Mouse (Mus musculus): ENCODE results near the gene Kptn. TPM values are rescaled to one million over a fixed set of nuclear protein-coding genes. Genes with fewer than 3 reads are reported as not detected.

Gene Kptn
- polyA plus RNA-seq, 1 experiment from 2014 or later, result 19.7 TPM

DNA sequence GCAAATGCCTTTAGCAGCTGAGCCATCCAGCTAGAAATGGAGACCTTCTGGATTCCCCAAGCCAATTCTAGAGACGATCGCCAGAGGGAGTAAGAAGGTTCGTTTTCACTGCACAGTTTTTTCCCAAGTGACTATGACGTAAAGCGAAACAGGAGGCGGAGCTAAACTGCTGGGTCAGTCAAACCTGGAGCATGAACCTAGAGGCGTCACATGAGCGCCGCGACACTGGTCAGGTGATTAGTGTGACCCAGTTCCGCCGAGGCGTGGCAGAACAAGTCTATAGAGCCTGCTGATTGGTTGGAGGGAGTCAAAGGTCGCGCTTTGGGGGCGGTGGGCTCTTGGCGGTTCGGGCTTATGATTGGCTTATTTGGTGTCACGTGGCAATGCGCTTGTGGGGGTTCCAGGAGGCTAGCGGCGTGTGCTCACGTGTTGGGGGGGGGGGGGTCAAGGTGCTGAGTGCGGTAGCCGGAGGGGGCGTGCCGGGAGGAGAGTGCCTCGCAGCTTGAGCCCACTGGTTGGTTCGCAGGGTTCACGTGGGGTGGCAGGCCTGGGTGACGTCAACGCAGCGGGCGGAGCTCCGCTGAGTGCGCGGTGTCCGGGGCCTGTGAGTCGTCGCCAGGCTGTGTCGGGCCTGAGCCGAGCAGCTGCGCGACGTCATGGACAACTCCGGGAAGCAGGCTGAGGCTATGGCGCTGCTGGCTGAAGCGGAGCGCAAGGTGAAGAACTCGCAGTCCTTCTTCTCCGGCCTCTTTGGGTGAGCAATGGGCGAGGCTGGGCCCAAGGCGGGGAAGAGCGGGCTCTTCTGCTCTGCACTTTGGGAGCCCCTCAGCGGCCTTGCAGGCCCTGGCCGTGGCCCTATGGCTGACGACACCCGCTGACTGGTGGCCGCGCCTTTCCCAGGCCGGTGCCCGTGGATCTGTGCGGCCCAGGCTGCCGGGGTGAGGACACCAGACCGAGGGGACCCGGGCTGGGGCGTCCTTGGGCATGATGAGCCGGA lies 21.4 kb upstream of the Kptn start, which contains the start of gene Napa:
TSS of gene Napa (plus strand) at position 438 of the 997 bp plus-strand sequence.
- peak within 1 kb of the TSS; percentile 70; the same call in 1 of the 2 replicates for H3K27ac ChIP-seq (ENCODE audit: low read depth, low read length)
- peak within 1 kb of the TSS; percentile 89 for H3K4me2 ChIP-seq (ENCODE audit: low read depth, low read length, severe bottlenecking)
- no peaks in the 10 kb centered on the region for H3K9me3 ChIP-seq (ENCODE audit: control insufficient read depth, low read length)
- H3K9ac ChIP-seq (ENCODE audit: low read length), result peak within 1 kb of the TSS; percentile 95
- peak; percentile 100 for DNase-seq (ENCODE audit: low spot score)
- no peaks in the 10 kb centered on the region for H3K36me3 ChIP-seq (ENCODE audit: control insufficient read depth, insufficient read depth, low read length)
- peak within 1 kb of the TSS; percentile 90 for H3K4me3 ChIP-seq (ENCODE audit: low read depth, low read length)
- WGBS, result under 1% methylated on average over 68 of the region's 68 CpGs
- peaks cover 9% of the 10 kb centered on the region for H3K4me1 ChIP-seq (replicated peaks; ENCODE audit: control insufficient read depth, insufficient read depth, low read length)
- peak; percentile 99 for ATAC-seq (replicated peaks; ENCODE audit: low FRiP score)
- no peaks in the 10 kb centered on the region for H3K27me3 ChIP-seq (ENCODE audit: control insufficient read depth, insufficient read depth, low read length)

DNA sequence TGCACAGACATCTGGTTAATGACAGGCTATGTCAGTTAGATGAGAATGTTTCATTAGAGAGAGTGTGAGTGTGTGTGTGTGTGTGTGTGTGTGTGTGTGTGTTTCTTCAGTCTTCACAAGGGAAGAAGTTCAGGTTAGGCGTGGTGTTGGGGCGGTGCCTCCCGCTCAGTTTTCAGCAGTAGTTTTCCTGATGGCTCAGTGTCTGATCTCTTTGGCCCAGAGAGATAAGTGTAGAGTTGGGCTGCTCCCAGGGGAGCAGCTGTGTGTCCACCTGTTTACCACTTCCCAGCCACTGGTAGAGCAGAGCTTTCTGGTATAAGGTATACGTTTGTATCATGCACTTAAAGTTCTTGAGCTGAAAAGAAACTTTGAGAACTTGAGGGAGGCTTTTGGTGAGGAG lies 19.8 kb upstream of the Kptn start:
- H3K4me3 ChIP-seq (ENCODE audit: low read depth, low read length), result no peak overlapping the region
- H3K9me3 ChIP-seq (ENCODE audit: control insufficient read depth, low read length), result no peaks in the 10 kb centered on the region
- no peaks in the 10 kb centered on the region for H3K27me3 ChIP-seq (ENCODE audit: control insufficient read depth, insufficient read depth, low read length)
- ATAC-seq (replicated peaks; ENCODE audit: low FRiP score) (no peak), DNase-seq (ENCODE audit: low spot score) (no peak)
- 81% methylated on average over 4 of the region's 4 CpGs for WGBS
- peak overlapping the region; percentile 89; the same call in 1 of the 2 replicates for H3K4me2 ChIP-seq (ENCODE audit: low read depth, low read length, severe bottlenecking)
- H3K27ac ChIP-seq (ENCODE audit: low read depth, low read length), result no peak overlapping the region
- H3K36me3 ChIP-seq (ENCODE audit: control insufficient read depth, insufficient read depth, low read length), result no peaks in the 10 kb centered on the region; the same call in 1 of the 2 replicates
- peaks cover 9% of the 10 kb centered on the region for H3K4me1 ChIP-seq (replicated peaks; ENCODE audit: control insufficient read depth, insufficient read depth, low read length)
- H3K9ac ChIP-seq (ENCODE audit: low read length), result no peak overlapping the region

DNA sequence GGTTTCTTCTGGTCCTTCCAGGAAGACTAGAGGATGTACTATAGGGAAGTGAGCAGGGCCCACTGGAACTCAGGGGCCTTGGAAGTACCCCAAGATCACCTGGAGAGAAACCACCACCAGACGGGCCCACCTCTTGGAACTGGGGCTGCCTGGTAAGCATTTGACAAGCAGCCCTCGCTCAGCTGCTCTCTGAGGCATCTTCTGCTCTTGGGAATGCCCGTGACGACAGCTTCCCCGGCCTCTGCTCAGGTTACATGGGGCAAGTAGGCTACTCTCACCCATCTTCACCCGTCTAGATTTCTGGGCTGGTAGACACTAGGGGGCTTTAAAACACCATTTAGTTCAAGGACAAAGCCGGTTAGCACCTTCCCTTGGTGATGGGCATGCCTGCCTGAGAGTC lies 18.6 kb upstream of the Kptn start:
- ATAC-seq (replicated peaks; ENCODE audit: low FRiP score) (no peak), DNase-seq (ENCODE audit: low spot score) (no peak)
- H3K36me3 ChIP-seq (ENCODE audit: control insufficient read depth, insufficient read depth, low read length), result no peaks in the 10 kb centered on the region; the same call in 1 of the 2 replicates
- H3K4me3 ChIP-seq (ENCODE audit: low read depth, low read length), result no peak overlapping the region
- no peak overlapping the region for H3K4me2 ChIP-seq (ENCODE audit: low read depth, low read length, severe bottlenecking)
- WGBS, result 79% methylated on average over 7 of the region's 7 CpGs
- no peaks in the 10 kb centered on the region for H3K9me3 ChIP-seq (ENCODE audit: control insufficient read depth, low read length)
- H3K4me1 ChIP-seq (replicated peaks; ENCODE audit: control insufficient read depth, insufficient read depth, low read length), result peaks cover 9% of the 10 kb centered on the region
- no peaks in the 10 kb centered on the region for H3K27me3 ChIP-seq (ENCODE audit: control insufficient read depth, insufficient read depth, low read length)
- no peak overlapping the region for H3K9ac ChIP-seq (ENCODE audit: low read length)
- no peak overlapping the region for H3K27ac ChIP-seq (ENCODE audit: low read depth, low read length)

DNA sequence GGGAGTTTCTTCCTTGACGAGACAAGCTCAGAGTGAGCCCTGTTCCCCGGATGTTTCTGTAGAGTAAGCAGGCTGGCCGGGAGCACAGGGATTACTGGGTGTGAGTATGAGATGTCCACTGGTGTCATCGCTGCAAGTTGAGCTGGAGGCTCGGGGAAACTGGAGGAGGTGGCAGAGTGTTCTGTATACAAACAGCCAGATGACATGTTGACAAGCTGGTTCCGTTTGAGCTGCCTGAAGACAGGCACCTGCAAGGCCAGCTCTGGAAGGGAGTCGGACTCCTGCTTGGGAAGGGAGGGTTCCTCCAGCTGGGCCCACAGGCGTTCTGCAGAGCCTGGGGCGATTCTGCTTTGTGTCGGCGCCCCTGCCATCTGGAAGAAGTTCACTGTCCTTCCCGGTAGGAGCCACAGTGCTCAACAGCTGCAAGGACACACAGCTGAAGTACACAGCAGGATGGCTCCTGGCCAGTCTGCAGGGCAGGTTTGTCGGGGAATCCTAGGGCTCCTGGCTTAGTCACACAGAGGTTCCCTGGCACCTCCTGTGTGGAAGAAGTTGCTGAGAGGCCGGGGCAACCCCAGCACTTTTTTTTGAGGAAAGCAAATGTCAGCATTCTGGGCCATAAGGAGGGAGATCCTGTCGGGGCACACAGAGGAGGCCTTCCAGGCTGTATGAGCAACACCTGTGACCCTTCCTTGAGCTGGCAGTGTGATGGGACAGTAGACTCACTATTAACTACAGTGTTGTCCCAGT lies 17.8 kb upstream of the Kptn start:
- no peak for ATAC-seq (replicated peaks; ENCODE audit: low FRiP score)
- Histone ChIP-seq H3K9ac (ENCODE audit: low read length) (no peak overlapping the region), H3K36me3 (ENCODE audit: control insufficient read depth, insufficient read depth, low read length) (no peaks in the 10 kb centered on the region; the same call in 1 of the 2 replicates), H3K4me2 (ENCODE audit: low read depth, low read length, severe bottlenecking) (no peak overlapping the region), H3K9me3 (ENCODE audit: control insufficient read depth, low read length) (no peaks in the 10 kb centered on the region), H3K27ac (ENCODE audit: low read depth, low read length) (no peak overlapping the region), H3K27me3 (ENCODE audit: control insufficient read depth, insufficient read depth, low read length) (no peaks in the 10 kb centered on the region), H3K4me3 (ENCODE audit: low read depth, low read length) (no peak overlapping the region), H3K4me1 (replicated peaks; ENCODE audit: control insufficient read depth, insufficient read depth, low read length) (peaks cover 9% of the 10 kb centered on the region)
- WGBS, result 83% methylated on average over 15 of the region's 15 CpGs
- DNase-seq (ENCODE audit: low spot score), result no peak

DNA sequence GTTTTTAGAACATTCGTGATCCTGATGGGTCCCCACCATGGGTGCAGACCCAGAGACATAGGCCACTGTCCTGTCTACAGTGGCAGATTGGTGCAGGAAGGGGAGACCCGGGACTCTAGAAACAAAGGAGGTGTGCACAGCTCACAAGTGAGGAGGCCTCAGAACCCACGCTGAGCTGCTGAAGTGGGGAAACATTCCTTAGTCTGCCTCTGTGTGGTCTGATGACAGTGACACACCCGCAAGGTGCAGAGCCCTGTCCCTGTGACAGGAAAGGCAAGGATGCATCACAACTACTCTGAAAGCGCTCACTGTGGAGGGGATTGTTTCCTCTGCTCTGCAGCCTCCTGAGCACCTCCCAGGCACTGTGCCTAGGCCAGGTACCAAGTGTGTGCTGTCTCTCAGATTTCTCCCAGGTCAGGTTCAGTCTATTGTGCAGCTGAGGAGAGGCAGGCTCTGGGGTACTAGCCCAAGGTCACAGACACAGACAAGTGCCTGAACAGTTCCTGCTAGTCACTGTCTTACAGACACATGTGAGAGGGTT lies 16.9 kb upstream of the Kptn start:
- H3K4me2 ChIP-seq (ENCODE audit: low read depth, low read length, severe bottlenecking), result no peak overlapping the region
- peaks cover 9% of the 10 kb centered on the region for H3K4me1 ChIP-seq (replicated peaks; ENCODE audit: control insufficient read depth, insufficient read depth, low read length)
- no peak overlapping the region for H3K9ac ChIP-seq (ENCODE audit: low read length)
- H3K27ac ChIP-seq (ENCODE audit: low read depth, low read length), result no peak overlapping the region
- ATAC-seq (replicated peaks; ENCODE audit: low FRiP score) (no peak), DNase-seq (ENCODE audit: low spot score) (no peak)
- no peak overlapping the region for H3K4me3 ChIP-seq (ENCODE audit: low read depth, low read length)
- H3K36me3 ChIP-seq (ENCODE audit: control insufficient read depth, insufficient read depth, low read length), result no peaks in the 10 kb centered on the region; the same call in 1 of the 2 replicates
- H3K9me3 ChIP-seq (ENCODE audit: control insufficient read depth, low read length), result no peaks in the 10 kb centered on the region
- WGBS, result 88% methylated on average over 5 of the region's 5 CpGs
- H3K27me3 ChIP-seq (ENCODE audit: control insufficient read depth, insufficient read depth, low read length), result no peaks in the 10 kb centered on the region

DNA sequence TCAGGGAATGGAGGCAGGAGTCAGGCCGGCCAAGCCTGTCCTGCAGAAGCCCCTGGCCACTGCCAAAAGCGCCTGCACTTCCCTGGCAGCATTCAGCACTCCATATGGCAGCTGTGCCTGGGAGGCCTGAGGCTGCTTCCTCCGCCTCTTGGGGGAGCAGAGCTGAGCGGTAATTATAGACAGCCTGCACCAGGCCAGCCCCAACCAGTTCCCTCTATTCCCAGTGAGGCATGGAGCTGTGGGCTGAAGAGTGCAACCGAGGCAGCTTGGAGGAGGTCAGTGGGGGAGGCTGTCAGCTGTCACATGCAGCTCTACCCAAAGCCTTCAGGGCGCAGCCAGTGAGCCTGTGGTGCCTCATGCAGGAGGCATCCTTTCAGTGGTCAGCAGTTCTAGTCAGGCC lies 15.9 kb upstream of the Kptn start:
- DNase-seq (ENCODE audit: low spot score) (no peak), ATAC-seq (replicated peaks; ENCODE audit: low FRiP score) (no peak)
- no peak overlapping the region for H3K4me3 ChIP-seq (ENCODE audit: low read depth, low read length)
- H3K27ac ChIP-seq (ENCODE audit: low read depth, low read length), result no peak overlapping the region
- H3K9me3 ChIP-seq (ENCODE audit: control insufficient read depth, low read length), result no peaks in the 10 kb centered on the region
- no peak overlapping the region for H3K9ac ChIP-seq (ENCODE audit: low read length)
- H3K4me1 ChIP-seq (replicated peaks; ENCODE audit: control insufficient read depth, insufficient read depth, low read length), result peaks cover 9% of the 10 kb centered on the region
- H3K36me3 ChIP-seq (ENCODE audit: control insufficient read depth, insufficient read depth, low read length), result peaks cover under 1% of the 10 kb centered on the region; the same call in 1 of the 2 replicates
- no peaks in the 10 kb centered on the region for H3K27me3 ChIP-seq (ENCODE audit: control insufficient read depth, insufficient read depth, low read length)
- H3K4me2 ChIP-seq (ENCODE audit: low read depth, low read length, severe bottlenecking), result no peak overlapping the region
- 81% methylated on average over 6 of the region's 6 CpGs for WGBS

DNA sequence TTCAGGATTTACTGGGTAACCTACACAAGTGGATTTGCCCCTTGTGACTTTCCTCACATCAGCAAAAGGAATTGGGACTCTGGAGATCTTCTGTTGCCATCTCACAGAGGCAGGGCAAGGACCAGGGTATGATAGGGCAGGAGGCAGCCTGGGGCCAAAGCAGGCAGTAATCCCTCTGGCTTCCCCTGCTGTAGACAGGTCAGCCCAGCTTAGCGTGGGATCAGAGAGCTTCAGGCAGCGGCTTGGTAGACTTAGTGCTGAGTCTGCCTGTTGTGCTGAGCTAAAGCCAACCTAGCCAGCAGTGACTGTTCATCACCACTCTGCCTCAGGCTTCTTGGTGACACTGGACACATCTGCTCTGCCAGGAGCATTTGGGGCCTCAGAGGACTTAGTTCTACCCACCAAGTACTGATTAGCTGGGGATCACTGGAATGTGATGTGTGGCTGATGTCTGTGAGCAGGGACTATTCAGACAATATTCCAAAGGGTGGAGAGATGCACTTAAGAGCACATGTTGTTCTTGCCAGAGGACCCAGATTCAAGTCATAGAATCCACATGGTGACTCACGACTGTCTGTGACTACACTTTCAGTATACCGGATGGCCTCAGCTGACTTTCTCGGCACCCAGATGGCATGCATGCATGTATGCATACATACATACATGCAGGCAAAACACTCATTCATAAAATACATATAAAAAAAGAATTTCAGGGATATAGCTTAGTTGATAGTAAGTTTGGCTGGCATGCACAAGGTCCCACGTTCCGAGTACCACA lies 14.9 kb upstream of the Kptn start:
- peaks cover 6% of the 10 kb centered on the region; the same call in 1 of the 2 replicates for H3K36me3 ChIP-seq (ENCODE audit: control insufficient read depth, insufficient read depth, low read length)
- no peak overlapping the region for H3K4me3 ChIP-seq (ENCODE audit: low read depth, low read length)
- DNase-seq (ENCODE audit: low spot score) (no peak), ATAC-seq (replicated peaks; ENCODE audit: low FRiP score) (no peak)
- no peak overlapping the region for H3K27ac ChIP-seq (ENCODE audit: low read depth, low read length)
- peaks cover 4% of the 10 kb centered on the region for H3K4me1 ChIP-seq (replicated peaks; ENCODE audit: control insufficient read depth, insufficient read depth, low read length)
- no peak overlapping the region for H3K4me2 ChIP-seq (ENCODE audit: low read depth, low read length, severe bottlenecking)
- 89% methylated on average over 7 of the region's 7 CpGs for WGBS
- no peaks in the 10 kb centered on the region for H3K27me3 ChIP-seq (ENCODE audit: control insufficient read depth, insufficient read depth, low read length)
- no peaks in the 10 kb centered on the region for H3K9me3 ChIP-seq (ENCODE audit: control insufficient read depth, low read length)
- H3K9ac ChIP-seq (ENCODE audit: low read length), result no peak overlapping the region
